Mouse (Mus musculus): ENCODE results near the gene Adgrf1. TPM values are rescaled to one million over a fixed set of nuclear protein-coding genes. Genes with fewer than 3 reads are reported as not detected.

Gene Adgrf1
- polyA plus RNA-seq, 1 experiment from 2014 or later: 0.19 TPM

- Histone ChIP-seq H3K27me3 (replicated peaks) (no peaks in the 10 kb centered on the region), H3K36me3 (no peaks in the 10 kb centered on the region), H3K4me3 (replicated peaks) (no peak overlapping the region), H3K27ac (no peak overlapping the region), H3K9ac (no peak overlapping the region), H3K4me1 (replicated peaks) (0 out of 2 replicates have a peak, but pooled peaks cover 7% of the 10 kb centered on the region), H3K4me2 (replicated peaks) (no peak overlapping the region), H3K9me3 (no peaks in the 10 kb centered on the region)
- ATAC-seq: no peak
- WGBS: 52% methylated on average over 5 of the region's 5 CpGs
These were observed 18.6 kb upstream of the Adgrf1 start for GRCm38 (mm10) chr17:43251249-43252125.

GRCm38 (mm10) chr17:43252846-43253245 lies 17.3 kb upstream of the Adgrf1 start:
- no peak overlapping the region for H3K9ac ChIP-seq
- no peak overlapping the region for H3K27ac ChIP-seq
- no peaks in the 10 kb centered on the region for H3K36me3 ChIP-seq
- 72% methylated on average over 11 of the region's 11 CpGs for WGBS
- no peaks in the 10 kb centered on the region for H3K9me3 ChIP-seq
- no peak overlapping the region for H3K4me2 ChIP-seq (replicated peaks)
- no peak for ATAC-seq
- 0 out of 2 replicates have a peak, but pooled peaks cover 7% of the 10 kb centered on the region for H3K4me1 ChIP-seq (replicated peaks)
- H3K27me3 ChIP-seq (replicated peaks): no peaks in the 10 kb centered on the region
- H3K4me3 ChIP-seq (replicated peaks): no peak overlapping the region

GRCm38 (mm10) chr17:43254261-43254660 lies 15.9 kb upstream of the Adgrf1 start:
- WGBS: 64% methylated on average over 3 of the region's 3 CpGs
- H3K4me1 ChIP-seq (replicated peaks): 0 out of 2 replicates have a peak, but pooled peaks cover 4% of the 10 kb centered on the region
- no peak overlapping the region for H3K4me2 ChIP-seq (replicated peaks)
- no peaks in the 10 kb centered on the region for H3K36me3 ChIP-seq
- H3K9ac ChIP-seq: no peak overlapping the region
- H3K27ac ChIP-seq: no peak overlapping the region
- H3K27me3 ChIP-seq (replicated peaks): no peaks in the 10 kb centered on the region
- H3K4me3 ChIP-seq (replicated peaks): no peak overlapping the region
- ATAC-seq: no peak
- H3K9me3 ChIP-seq: no peaks in the 10 kb centered on the region

- H3K9me3 ChIP-seq: no peaks in the 10 kb centered on the region
- no peaks in the 10 kb centered on the region for H3K36me3 ChIP-seq
- ATAC-seq: no peak
- no peaks in the 10 kb centered on the region for H3K27me3 ChIP-seq (replicated peaks)
- no peaks in the 10 kb centered on the region for H3K4me1 ChIP-seq (replicated peaks)
- H3K4me2 ChIP-seq (replicated peaks): no peak overlapping the region
- H3K9ac ChIP-seq: no peak overlapping the region
- no peak overlapping the region for H3K4me3 ChIP-seq (replicated peaks)
- 73% methylated on average over 12 of the region's 12 CpGs for WGBS
- H3K27ac ChIP-seq: no peak overlapping the region
These were observed 13.5 kb upstream of the Adgrf1 start for GRCm38 (mm10) chr17:43256536-43257135.

- Histone ChIP-seq H3K36me3 (no peaks in the 10 kb centered on the region), H3K9me3 (no peaks in the 10 kb centered on the region), H3K27me3 (replicated peaks) (no peaks in the 10 kb centered on the region), H3K4me2 (replicated peaks) (no peak overlapping the region), H3K4me1 (replicated peaks) (no peaks in the 10 kb centered on the region), H3K27ac (no peak overlapping the region), H3K9ac (no peak overlapping the region), H3K4me3 (replicated peaks) (no peak overlapping the region)
- ATAC-seq: no peak
- 96% methylated on average over 1 of the region's 1 CpGs for WGBS
These were observed 12.4 kb upstream of the Adgrf1 start for GRCm38 (mm10) chr17:43257699-43258098.

- ATAC-seq: no peak
- Histone ChIP-seq H3K27ac (no peak overlapping the region), H3K9me3 (no peaks in the 10 kb centered on the region; the same call in 1 of the 2 replicates), H3K4me3 (replicated peaks) (no peak overlapping the region), H3K36me3 (no peaks in the 10 kb centered on the region), H3K4me2 (replicated peaks) (no peak overlapping the region), H3K27me3 (replicated peaks) (no peaks in the 10 kb centered on the region), H3K9ac (no peak overlapping the region), H3K4me1 (replicated peaks) (no peaks in the 10 kb centered on the region; the same call in 1 of the 2 replicates)
- WGBS: 91% methylated on average over 5 of the region's 5 CpGs
These were observed 8.2 kb upstream of the Adgrf1 start for GRCm38 (mm10) chr17:43261937-43262336.

- Histone ChIP-seq H3K9ac (no peak overlapping the region), H3K27ac (no peak overlapping the region), H3K9me3 (no peaks in the 10 kb centered on the region; the same call in 1 of the 2 replicates), H3K27me3 (replicated peaks) (no peaks in the 10 kb centered on the region), H3K4me2 (replicated peaks) (no peak overlapping the region), H3K4me1 (replicated peaks) (no peaks in the 10 kb centered on the region; the same call in 1 of the 2 replicates), H3K4me3 (replicated peaks) (no peak overlapping the region), H3K36me3 (no peaks in the 10 kb centered on the region)
- 71% methylated on average over 7 of the region's 7 CpGs for WGBS
- no peak for ATAC-seq
These were observed 5.4 kb upstream of the Adgrf1 start for GRCm38 (mm10) chr17:43264739-43265138.

- Histone ChIP-seq H3K36me3 (no peaks in the 10 kb centered on the region), H3K27ac (no peak overlapping the region), H3K9ac (no peak overlapping the region), H3K9me3 (no peaks in the 10 kb centered on the region; the same call in 1 of the 2 replicates), H3K4me2 (replicated peaks) (peak overlapping the region; percentile 46), H3K4me1 (replicated peaks) (no peaks in the 10 kb centered on the region; the same call in 1 of the 2 replicates), H3K4me3 (replicated peaks) (no peak overlapping the region), H3K27me3 (replicated peaks) (no peaks in the 10 kb centered on the region)
- peak; percentile 87 for ATAC-seq
- 24% methylated on average over 26 of the region's 26 CpGs for WGBS
These were observed 4.8 kb upstream of the Adgrf1 start for GRCm38 (mm10) chr17:43265178-43265837.

GRCm38 (mm10) chr17:43265944-43266343 lies 4.2 kb upstream of the Adgrf1 start:
- Histone ChIP-seq H3K36me3 (no peaks in the 10 kb centered on the region), H3K4me1 (replicated peaks) (no peaks in the 10 kb centered on the region; the same call in 1 of the 2 replicates), H3K4me3 (replicated peaks) (no peak overlapping the region), H3K27ac (no peak overlapping the region), H3K9ac (no peak overlapping the region), H3K27me3 (replicated peaks) (no peaks in the 10 kb centered on the region), H3K4me2 (replicated peaks) (no peak overlapping the region), H3K9me3 (no peaks in the 10 kb centered on the region; the same call in 1 of the 2 replicates)
- no peak for ATAC-seq
- 88% methylated on average over 6 of the region's 6 CpGs for WGBS

GRCm38 (mm10) chr17:43266636-43267035 lies 3.5 kb upstream of the Adgrf1 start:
- H3K4me3 ChIP-seq (replicated peaks): no peak overlapping the region
- no peaks in the 10 kb centered on the region for H3K27me3 ChIP-seq (replicated peaks)
- no peaks in the 10 kb centered on the region; the same call in 1 of the 2 replicates for H3K4me1 ChIP-seq (replicated peaks)
- H3K36me3 ChIP-seq: no peaks in the 10 kb centered on the region
- ATAC-seq: no peak
- WGBS: 76% methylated on average over 2 of the region's 2 CpGs
- H3K4me2 ChIP-seq (replicated peaks): no peak overlapping the region
- no peak overlapping the region for H3K27ac ChIP-seq
- no peak overlapping the region for H3K9ac ChIP-seq
- no peaks in the 10 kb centered on the region; the same call in 1 of the 2 replicates for H3K9me3 ChIP-seq

GRCm38 (mm10) chr17:43267046-43267749 lies 2.9 kb upstream of the Adgrf1 start:
- no peaks in the 10 kb centered on the region for H3K27me3 ChIP-seq (replicated peaks)
- no peak overlapping the region for H3K4me2 ChIP-seq (replicated peaks)
- WGBS: 83% methylated on average over 9 of the region's 9 CpGs
- no peak overlapping the region for H3K4me3 ChIP-seq (replicated peaks)
- H3K9ac ChIP-seq: no peak overlapping the region
- H3K27ac ChIP-seq: no peak overlapping the region
- no peaks in the 10 kb centered on the region for H3K36me3 ChIP-seq
- no peaks in the 10 kb centered on the region; the same call in 1 of the 2 replicates for H3K4me1 ChIP-seq (replicated peaks)
- ATAC-seq: no peak
- H3K9me3 ChIP-seq: no peaks in the 10 kb centered on the region; the same call in 1 of the 2 replicates

Measured in intestine, embryonic 15.5 days (tissue).